Mouse (Mus musculus): ENCODE data around the gene Osbp2. TPM values are rescaled to one million over a fixed set of nuclear protein-coding genes. Genes with fewer than 3 reads are reported as not detected.
A peak's percentile ranks its signal among the peaks of the same experiment; 100 is the strongest.

The Osbp2 gene
- polyA plus RNA-seq, 1 experiment from 2014 or later: 0.09 TPM

DNA sequence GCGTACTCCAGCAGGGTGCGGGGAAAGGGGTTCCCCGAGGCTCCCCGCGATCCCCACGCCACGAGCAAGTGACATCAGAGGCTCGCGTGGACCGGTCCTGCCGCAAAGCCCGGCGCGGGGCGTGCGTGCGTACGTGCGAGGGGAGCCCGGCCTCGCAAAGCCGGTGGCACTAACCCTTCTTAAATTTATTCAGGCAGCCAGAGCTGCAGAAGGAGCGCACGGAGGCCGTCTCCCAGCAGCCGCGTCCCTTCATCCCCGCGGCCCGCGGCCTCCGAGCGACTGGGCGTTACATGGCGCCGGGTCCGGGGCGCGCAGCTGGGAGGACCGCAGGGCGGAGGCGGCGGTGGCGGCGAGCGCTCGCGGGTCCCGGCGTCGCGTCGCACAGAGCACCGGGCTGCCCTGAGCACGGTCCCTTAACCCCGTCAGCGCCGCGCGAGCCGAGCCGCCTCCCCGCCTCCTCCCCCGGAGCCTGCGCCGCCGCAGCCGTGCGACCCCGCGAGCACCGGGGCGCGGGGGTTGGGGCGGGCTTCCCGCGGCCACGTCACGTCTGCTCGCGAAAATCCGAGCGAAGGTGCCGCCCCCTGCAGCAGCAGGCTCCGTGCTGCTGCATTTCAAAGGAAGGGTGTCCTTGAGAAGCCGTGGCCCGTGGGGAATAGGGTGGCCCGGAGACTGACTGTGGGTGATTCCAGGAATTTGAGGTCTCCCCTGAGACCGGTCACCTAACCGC lies 101.8 kb downstream of the Osbp2 start:
- ATAC-seq (ENCODE audit: low read depth): no peak
- 1% methylated on average over 90 of the region's 90 CpGs for WGBS (ENCODE audit: insufficient replicate concordance)
- Histone ChIP-seq H3K9me3 (replicated peaks; ENCODE audit: control insufficient read depth, low read length) (no peaks in the 10 kb centered on the region), H3K4me1 (ENCODE audit: control insufficient read depth, low read depth, low read length) (no peaks in the 10 kb centered on the region), H3K27me3 (ENCODE audit: control insufficient read depth, insufficient read depth, low read depth, low read length) (peaks cover 25% of the 10 kb centered on the region), H3K4me3 (ENCODE audit: low read depth, low read length) (peak overlapping the region; percentile 43), H3K4me2 (ENCODE audit: low read depth, low read length) (peak overlapping the region; percentile 60), H3K9ac (ENCODE audit: low read depth, low read length) (no peak overlapping the region), H3K27ac (ENCODE audit: low read length) (no peak overlapping the region), H3K36me3 (ENCODE audit: control insufficient read depth, insufficient read depth) (no peaks in the 10 kb centered on the region)

DNA sequence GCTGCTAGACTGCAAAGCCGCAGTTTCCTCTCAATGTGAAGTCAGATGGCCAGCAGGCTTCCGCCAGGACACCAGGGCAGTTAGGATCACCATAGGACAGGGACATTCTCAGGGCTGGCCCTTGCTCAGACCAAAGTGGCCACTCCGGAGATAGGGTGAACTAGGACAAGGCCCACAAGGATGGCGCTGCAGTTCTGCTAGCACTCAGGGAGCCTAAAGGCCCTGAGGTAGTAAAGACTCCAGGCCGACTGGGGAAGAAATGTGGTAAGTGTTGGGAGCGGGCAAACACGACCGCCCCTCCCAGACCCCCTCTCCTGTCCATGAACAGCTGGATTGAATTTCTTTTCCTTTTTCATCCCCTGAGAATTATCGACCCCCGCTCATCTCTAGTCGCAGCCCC lies 102.4 kb downstream of the Osbp2 start:
- H3K9ac ChIP-seq (ENCODE audit: low read depth, low read length): no peak overlapping the region
- no peak overlapping the region for H3K27ac ChIP-seq (ENCODE audit: low read length)
- no peak for ATAC-seq (ENCODE audit: low read depth)
- no peaks in the 10 kb centered on the region for H3K9me3 ChIP-seq (replicated peaks; ENCODE audit: control insufficient read depth, low read length)
- H3K4me2 ChIP-seq (ENCODE audit: low read depth, low read length): peak overlapping the region; percentile 60
- H3K4me1 ChIP-seq (ENCODE audit: control insufficient read depth, low read depth, low read length): no peaks in the 10 kb centered on the region
- 13% methylated on average over 11 of the region's 11 CpGs for WGBS (ENCODE audit: insufficient replicate concordance)
- peaks cover 25% of the 10 kb centered on the region for H3K27me3 ChIP-seq (ENCODE audit: control insufficient read depth, insufficient read depth, low read depth, low read length)
- no peak overlapping the region for H3K4me3 ChIP-seq (ENCODE audit: low read depth, low read length)
- no peaks in the 10 kb centered on the region for H3K36me3 ChIP-seq (ENCODE audit: control insufficient read depth, insufficient read depth)

DNA sequence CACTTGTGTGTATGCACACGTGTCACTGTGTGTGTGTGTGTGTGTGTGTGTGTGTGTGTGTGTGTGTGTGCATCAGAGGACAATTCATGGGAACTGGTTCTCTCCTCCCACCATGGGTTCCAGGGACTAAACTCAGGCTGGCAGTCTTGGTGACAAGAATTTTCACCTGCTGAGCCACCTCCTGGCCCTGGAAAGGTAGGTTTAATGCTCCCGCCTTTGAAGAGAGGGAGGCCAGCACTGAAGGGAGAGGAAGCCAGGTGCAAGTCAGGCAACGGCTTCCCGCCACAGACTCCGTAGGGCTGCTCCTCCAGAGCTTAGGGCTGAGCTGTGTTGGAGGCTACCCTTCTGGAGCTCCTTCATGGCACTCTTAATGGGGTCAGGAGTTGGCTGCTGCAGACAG lies 104.3 kb downstream of the Osbp2 start:
- Histone ChIP-seq H3K4me1 (ENCODE audit: control insufficient read depth, low read depth, low read length) (no peaks in the 10 kb centered on the region; the same call in 1 of the 2 replicates), H3K9me3 (replicated peaks; ENCODE audit: control insufficient read depth, low read length) (no peaks in the 10 kb centered on the region), H3K27ac (ENCODE audit: low read length) (no peak overlapping the region), H3K9ac (ENCODE audit: low read depth, low read length) (no peak overlapping the region), H3K4me3 (ENCODE audit: low read depth, low read length) (no peak overlapping the region), H3K4me2 (ENCODE audit: low read depth, low read length) (no peak overlapping the region), H3K36me3 (ENCODE audit: control insufficient read depth, insufficient read depth) (no peaks in the 10 kb centered on the region), H3K27me3 (ENCODE audit: control insufficient read depth, insufficient read depth, low read depth, low read length) (peaks cover 25% of the 10 kb centered on the region)
- WGBS (ENCODE audit: insufficient replicate concordance): 57% methylated on average over 5 of the region's 5 CpGs
- ATAC-seq (ENCODE audit: low read depth): no peak

DNA sequence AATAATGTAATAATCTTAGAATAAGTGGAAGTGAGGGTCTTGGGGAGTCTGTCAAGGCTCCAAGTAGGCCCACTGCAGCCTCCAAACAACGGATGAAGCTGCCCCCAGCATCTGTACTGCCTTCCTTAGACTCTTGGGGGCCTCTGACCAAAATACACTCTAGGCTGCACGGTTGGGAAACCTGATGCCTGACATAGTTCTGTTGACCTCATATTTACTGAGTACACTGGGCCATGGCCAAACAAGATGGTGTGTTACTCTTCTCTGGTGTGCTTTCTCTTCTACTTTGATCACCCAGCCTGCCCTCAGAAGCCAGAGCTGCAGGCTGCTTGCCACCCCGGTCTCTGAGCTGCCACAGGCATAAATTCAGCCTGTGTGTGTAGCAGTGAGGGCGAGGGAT lies 108.4 kb downstream of the Osbp2 start:
- ATAC-seq (ENCODE audit: low read depth): peak; percentile 62; the same call in 1 of the 2 replicates
- WGBS (ENCODE audit: insufficient replicate concordance): 32% methylated on average over 4 of the region's 4 CpGs

DNA sequence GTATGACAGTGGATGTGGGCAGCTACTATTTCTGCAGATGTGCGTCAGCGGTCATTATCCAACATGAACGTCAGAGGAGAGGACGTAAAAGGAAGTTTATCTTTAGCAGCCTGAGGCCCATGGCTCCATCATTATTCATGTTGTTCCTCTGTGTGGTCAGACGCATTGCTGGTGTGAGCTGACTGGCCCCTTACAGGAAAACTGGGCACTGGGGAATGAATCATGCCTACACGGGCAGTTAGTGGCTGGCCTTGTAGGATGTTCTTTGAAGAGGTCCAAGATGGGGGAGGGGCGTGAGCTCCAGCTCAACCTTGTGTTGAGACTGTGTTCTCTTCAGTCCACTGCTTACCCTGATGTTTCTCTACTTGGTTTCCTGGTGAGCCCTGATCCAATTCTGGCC lies 109.0 kb downstream of the Osbp2 start:
- WGBS (ENCODE audit: insufficient replicate concordance): 29% methylated on average over 7 of the region's 7 CpGs
- Histone ChIP-seq H3K27me3 (ENCODE audit: control insufficient read depth, insufficient read depth, low read depth, low read length) (no peaks in the 10 kb centered on the region; the same call in 1 of the 2 replicates), H3K9ac (ENCODE audit: low read depth, low read length) (no peak overlapping the region), H3K36me3 (ENCODE audit: control insufficient read depth, insufficient read depth) (no peaks in the 10 kb centered on the region), H3K27ac (ENCODE audit: low read length) (no peak overlapping the region), H3K4me1 (ENCODE audit: control insufficient read depth, low read depth, low read length) (no peaks in the 10 kb centered on the region; the same call in 1 of the 2 replicates), H3K9me3 (replicated peaks; ENCODE audit: control insufficient read depth, low read length) (no peaks in the 10 kb centered on the region), H3K4me3 (ENCODE audit: low read depth, low read length) (no peak overlapping the region), H3K4me2 (ENCODE audit: low read depth, low read length) (no peak overlapping the region)
- no peak for ATAC-seq (ENCODE audit: low read depth)

More for the DNA sequence above, 108.4 kb downstream of the Osbp2 start:
- H3K4me3 ChIP-seq (ENCODE audit: low read depth, low read length): no peak overlapping the region
- H3K9me3 ChIP-seq (replicated peaks; ENCODE audit: control insufficient read depth, low read length): no peaks in the 10 kb centered on the region
- H3K9ac ChIP-seq (ENCODE audit: low read depth, low read length): no peak overlapping the region
- H3K27me3 ChIP-seq (ENCODE audit: control insufficient read depth, insufficient read depth, low read depth, low read length): no peaks in the 10 kb centered on the region; the same call in 1 of the 2 replicates
- no peak overlapping the region for H3K27ac ChIP-seq (ENCODE audit: low read length)
- H3K4me1 ChIP-seq (ENCODE audit: control insufficient read depth, low read depth, low read length): no peaks in the 10 kb centered on the region; the same call in 1 of the 2 replicates
- H3K36me3 ChIP-seq (ENCODE audit: control insufficient read depth, insufficient read depth): no peaks in the 10 kb centered on the region
- no peak overlapping the region for H3K4me2 ChIP-seq (ENCODE audit: low read depth, low read length)

DNA sequence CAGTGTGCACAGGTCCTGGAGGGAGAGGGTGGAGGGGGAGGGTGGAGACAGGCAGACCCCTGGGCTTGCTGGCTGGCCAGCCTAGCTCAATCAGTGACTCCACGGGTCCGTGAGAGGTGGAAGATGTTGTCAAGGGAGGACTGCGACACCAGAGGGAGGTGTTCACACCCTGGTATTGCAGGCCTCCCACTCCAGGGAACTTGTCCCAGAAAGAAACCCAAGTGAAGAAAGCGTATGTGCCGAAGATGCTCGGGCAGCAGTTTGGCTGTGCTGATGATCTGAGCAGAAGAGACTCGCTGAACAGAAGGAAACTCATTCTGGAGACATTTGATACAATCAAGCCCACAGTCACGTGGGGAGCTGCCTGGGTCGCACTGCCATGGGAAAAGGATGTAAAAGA lies 109.8 kb downstream of the Osbp2 start:
- 41% methylated on average over 9 of the region's 9 CpGs for WGBS (ENCODE audit: insufficient replicate concordance)
- H3K4me1 ChIP-seq (ENCODE audit: control insufficient read depth, low read depth, low read length): no peaks in the 10 kb centered on the region; the same call in 1 of the 2 replicates
- H3K4me3 ChIP-seq (ENCODE audit: low read depth, low read length): no peak overlapping the region
- H3K27me3 ChIP-seq (ENCODE audit: control insufficient read depth, insufficient read depth, low read depth, low read length): no peaks in the 10 kb centered on the region
- no peak overlapping the region for H3K27ac ChIP-seq (ENCODE audit: low read length)
- ATAC-seq (ENCODE audit: low read depth): no peak
- H3K9me3 ChIP-seq (replicated peaks; ENCODE audit: control insufficient read depth, low read length): no peaks in the 10 kb centered on the region
- H3K36me3 ChIP-seq (ENCODE audit: control insufficient read depth, insufficient read depth): no peaks in the 10 kb centered on the region
- H3K4me2 ChIP-seq (ENCODE audit: low read depth, low read length): no peak overlapping the region
- H3K9ac ChIP-seq (ENCODE audit: low read depth, low read length): no peak overlapping the region

DNA sequence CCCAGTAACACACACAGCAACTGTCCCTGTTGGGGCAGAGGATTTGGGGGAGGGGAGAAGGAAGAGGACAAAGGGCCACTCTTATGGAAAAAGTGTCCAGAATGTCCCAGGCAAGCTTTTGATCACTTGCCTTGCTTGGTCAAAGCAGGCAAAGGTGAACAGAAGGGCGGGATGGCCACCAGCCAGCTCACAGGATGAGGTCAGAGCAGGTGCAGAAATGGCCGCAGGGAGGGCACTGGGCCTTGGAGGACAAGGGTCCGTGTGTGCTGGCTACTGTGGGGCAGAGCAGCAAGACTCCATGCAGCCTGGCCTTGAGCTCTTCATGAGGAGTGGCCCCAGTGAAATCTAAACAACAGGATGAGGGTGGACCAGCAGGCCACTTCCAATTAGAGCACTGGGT lies 110.9 kb downstream of the Osbp2 start:
- no peaks in the 10 kb centered on the region for H3K27me3 ChIP-seq (ENCODE audit: control insufficient read depth, insufficient read depth, low read depth, low read length)
- no peak overlapping the region for H3K27ac ChIP-seq (ENCODE audit: low read length)
- no peaks in the 10 kb centered on the region for H3K36me3 ChIP-seq (ENCODE audit: control insufficient read depth, insufficient read depth)
- H3K9ac ChIP-seq (ENCODE audit: low read depth, low read length): no peak overlapping the region
- H3K4me3 ChIP-seq (ENCODE audit: low read depth, low read length): no peak overlapping the region
- ATAC-seq (ENCODE audit: low read depth): no peak
- H3K4me2 ChIP-seq (ENCODE audit: low read depth, low read length): no peak overlapping the region
- WGBS (ENCODE audit: insufficient replicate concordance): 54% methylated on average over 3 of the region's 3 CpGs
- no peaks in the 10 kb centered on the region for H3K9me3 ChIP-seq (replicated peaks; ENCODE audit: control insufficient read depth, low read length)
- no peaks in the 10 kb centered on the region; the same call in 1 of the 2 replicates for H3K4me1 ChIP-seq (ENCODE audit: control insufficient read depth, low read depth, low read length)

DNA sequence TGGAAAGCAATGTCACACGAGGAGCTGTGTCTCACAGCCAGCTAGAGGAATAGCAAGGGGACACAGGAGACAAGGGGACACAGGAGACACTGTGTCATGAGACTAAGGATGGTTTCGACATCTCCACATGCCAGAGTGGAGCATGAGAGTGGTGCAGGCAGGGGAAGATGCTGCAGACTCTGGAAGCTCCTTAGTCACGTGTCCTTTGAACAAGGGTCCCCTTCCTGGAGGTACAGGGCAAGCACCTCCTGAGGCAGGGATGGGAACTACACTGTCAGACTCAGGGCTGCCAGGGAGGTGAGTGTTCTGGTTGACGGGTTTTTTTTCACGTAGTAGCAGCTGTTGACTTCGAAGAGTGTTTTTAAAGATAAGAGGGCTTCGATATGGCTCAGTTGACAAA lies 113.9 kb downstream of the Osbp2 start:
- H3K4me2 ChIP-seq (ENCODE audit: low read depth, low read length): no peak overlapping the region
- no peak overlapping the region for H3K9ac ChIP-seq (ENCODE audit: low read depth, low read length)
- H3K27ac ChIP-seq (ENCODE audit: low read length): no peak overlapping the region
- no peaks in the 10 kb centered on the region for H3K9me3 ChIP-seq (replicated peaks; ENCODE audit: control insufficient read depth, low read length)
- no peaks in the 10 kb centered on the region for H3K4me1 ChIP-seq (ENCODE audit: control insufficient read depth, low read depth, low read length)
- 16% methylated on average over 7 of the region's 7 CpGs for WGBS (ENCODE audit: insufficient replicate concordance)
- no peak for ATAC-seq (ENCODE audit: low read depth)
- no peaks in the 10 kb centered on the region for H3K36me3 ChIP-seq (ENCODE audit: control insufficient read depth, insufficient read depth)
- no peak overlapping the region for H3K4me3 ChIP-seq (ENCODE audit: low read depth, low read length)
- no peaks in the 10 kb centered on the region for H3K27me3 ChIP-seq (ENCODE audit: control insufficient read depth, insufficient read depth, low read depth, low read length)

DNA sequence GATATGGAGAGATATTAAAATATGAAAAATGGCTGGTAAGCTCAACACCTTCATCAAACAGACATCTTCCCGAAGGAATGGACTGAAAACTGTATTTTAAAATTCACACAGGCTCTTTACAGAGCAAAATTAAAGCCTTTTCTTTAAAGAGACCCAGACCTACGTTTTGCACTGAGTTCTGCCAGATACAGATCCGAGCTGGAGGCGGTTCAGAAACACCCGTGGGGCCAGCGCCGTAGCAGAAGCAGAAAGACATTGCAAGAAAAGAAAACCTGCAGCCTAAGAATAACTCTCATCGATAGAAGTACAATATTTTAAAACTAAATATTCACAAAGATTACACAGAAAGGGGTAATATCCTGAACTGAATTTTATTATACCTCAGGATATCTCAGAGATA lies 121.3 kb downstream of the Osbp2 start:
- H3K4me2 ChIP-seq (ENCODE audit: low read depth, low read length): no peak overlapping the region
- H3K36me3 ChIP-seq (ENCODE audit: control insufficient read depth, insufficient read depth): no peaks in the 10 kb centered on the region
- H3K4me1 ChIP-seq (ENCODE audit: control insufficient read depth, low read depth, low read length): no peaks in the 10 kb centered on the region
- ATAC-seq (ENCODE audit: low read depth): no peak
- H3K27me3 ChIP-seq (ENCODE audit: control insufficient read depth, insufficient read depth, low read depth, low read length): no peaks in the 10 kb centered on the region
- H3K27ac ChIP-seq (ENCODE audit: low read length): no peak overlapping the region
- no peak overlapping the region for H3K9ac ChIP-seq (ENCODE audit: low read depth, low read length)
- no peak overlapping the region for H3K4me3 ChIP-seq (ENCODE audit: low read depth, low read length)
- 65% methylated on average over 8 of the region's 8 CpGs for WGBS (ENCODE audit: insufficient replicate concordance)
- no peaks in the 10 kb centered on the region for H3K9me3 ChIP-seq (replicated peaks; ENCODE audit: control insufficient read depth, low read length)

Data from liver, embryonic 16.5 days (tissue).